Mouse (Mus musculus) lung, embryonic 16.5 days (tissue): ENCODE measurements at regions not wholly inside any gene's neighbourhood (a gene's known extent, or its start where the extent isn't known, plus 50 kb on each side); places are given as distances from the start of the nearest gene placed in this dataset.

Source experiments
- ATAC-seq: fragments of 200-750 bp; cut with Nextera tagmentation; 2 replicates; pipeline ENCODE4 v1.8.0; 2017; ENCODE audit warnings: low read depth, mild to moderate bottlenecking, moderate library complexity
- H3K27ac ChIP-seq: fragments of 300-500 bp; sonication (generic); 2 replicates; pipeline ENCODE4 v1.5.1; 2014; ENCODE audit warnings: mild to moderate bottlenecking, control low read depth, low read length
- H3K27me3 ChIP-seq: fragments of 300-500 bp; sonication (generic); 2 replicates; pipeline ENCODE4 v1.6.1; 2014; ENCODE audit warnings: low read depth, low read length, mixed read lengths; ENCODE audit not compliant: control insufficient read depth, insufficient read depth
- H3K36me3 ChIP-seq: fragments of 300-500 bp; sonication (generic); 2 replicates; pipeline ENCODE4 v1.6.1; 2014; ENCODE audit warnings: low read length; ENCODE audit not compliant: control insufficient read depth, insufficient read depth
- H3K4me1 ChIP-seq: fragments of 300-500 bp; sonication (generic); replicated peaks from 2 replicates; pipeline ENCODE4 v1.6.1; 2014; ENCODE audit warnings: low read length, mixed read lengths; ENCODE audit not compliant: control insufficient read depth, insufficient read depth
- H3K4me2 ChIP-seq: fragments of 300-500 bp; sonication (generic); 2 replicates; pipeline ENCODE4 v1.6.1; 2014; ENCODE audit warnings: low read depth, low read length, control low read depth
- H3K4me3 ChIP-seq: fragments of 300-500 bp; sonication (generic); 2 replicates; pipeline ENCODE4 v1.5.1; 2014; ENCODE audit warnings: mild to moderate bottlenecking, low read length, control low read depth
- H3K9ac ChIP-seq: fragments of 300-500 bp; sonication (generic); 2 replicates; pipeline ENCODE4 v1.6.1; 2014; ENCODE audit warnings: low read length, control low read depth
- H3K9me3 ChIP-seq: fragments of 300-500 bp; sonication (generic); 2 replicates; pipeline ENCODE4 v1.6.1; 2016; ENCODE audit warnings: low read length; ENCODE audit not compliant: control insufficient read depth
- WGBS: fragments of 180-500 bp; shearing (Covaris S2); extraction: QIAGEN DNeasy Blood & Tissue Kit; methylation state at CpG from one replicate; pipeline ENCODE4 v1.1.7; 2014; 5-methylcytosine and 5-hydroxymethylcytosine counted together

DNA sequence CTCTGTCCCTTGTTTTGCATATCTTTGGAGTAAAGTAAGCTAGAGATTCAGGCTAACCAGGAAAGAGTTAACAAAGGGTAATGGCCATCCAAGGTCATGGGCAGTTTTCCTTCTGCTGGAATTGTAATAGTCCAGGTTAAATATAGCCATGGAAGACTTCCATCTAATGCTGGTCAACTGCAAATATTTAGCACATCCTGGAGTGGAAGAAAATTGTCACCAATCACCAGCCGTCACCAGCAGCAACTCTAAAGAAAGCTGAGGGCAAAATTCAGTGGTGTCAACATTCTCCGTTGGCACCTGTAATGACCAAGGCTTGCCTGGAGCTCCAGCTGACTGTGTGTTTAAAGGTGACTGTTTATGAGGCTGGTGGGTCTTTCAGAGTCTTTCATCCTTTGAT lies 2011.7 kb upstream of the Lrrc6 start:
- ATAC-seq: no peak
- H3K27me3 ChIP-seq: no peaks in the 10 kb centered on the region
- no peak overlapping the region for H3K4me2 ChIP-seq
- no peaks in the 10 kb centered on the region for H3K9me3 ChIP-seq
- H3K36me3 ChIP-seq: no peaks in the 10 kb centered on the region
- no peak overlapping the region for H3K9ac ChIP-seq
- 70% methylated on average over 2 of the region's 2 CpGs for WGBS
- no peak overlapping the region for H3K4me3 ChIP-seq
- H3K4me1 ChIP-seq: no peaks in the 10 kb centered on the region
- H3K27ac ChIP-seq: no peak overlapping the region

DNA sequence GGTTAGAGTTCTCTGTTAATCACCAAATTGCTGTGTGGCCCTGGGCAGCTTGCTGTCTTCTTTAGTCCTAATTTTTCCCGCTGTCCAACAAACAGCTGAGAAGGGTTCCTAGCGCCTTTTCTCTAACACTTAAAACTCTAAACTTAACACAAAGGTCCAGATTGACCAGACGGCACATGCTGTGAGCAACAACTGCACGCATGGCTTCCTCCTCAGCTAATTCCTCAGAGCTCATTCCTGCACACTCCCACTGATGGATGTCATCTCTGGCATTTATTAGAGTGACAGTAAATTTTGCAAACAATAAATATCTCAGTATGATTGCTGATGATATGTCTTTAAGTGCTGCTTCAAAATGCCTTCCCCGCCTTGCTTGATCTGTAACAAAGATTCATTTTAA lies 2007.5 kb upstream of the Lrrc6 start:
- Histone ChIP-seq H3K9me3 (no peaks in the 10 kb centered on the region), H3K27me3 (no peaks in the 10 kb centered on the region), H3K9ac (no peak overlapping the region), H3K4me3 (no peak overlapping the region), H3K27ac (no peak overlapping the region), H3K4me2 (no peak overlapping the region), H3K36me3 (no peaks in the 10 kb centered on the region), H3K4me1 (no peaks in the 10 kb centered on the region)
- ATAC-seq: peak; percentile 69
- 52% methylated on average over 5 of the region's 5 CpGs for WGBS

DNA sequence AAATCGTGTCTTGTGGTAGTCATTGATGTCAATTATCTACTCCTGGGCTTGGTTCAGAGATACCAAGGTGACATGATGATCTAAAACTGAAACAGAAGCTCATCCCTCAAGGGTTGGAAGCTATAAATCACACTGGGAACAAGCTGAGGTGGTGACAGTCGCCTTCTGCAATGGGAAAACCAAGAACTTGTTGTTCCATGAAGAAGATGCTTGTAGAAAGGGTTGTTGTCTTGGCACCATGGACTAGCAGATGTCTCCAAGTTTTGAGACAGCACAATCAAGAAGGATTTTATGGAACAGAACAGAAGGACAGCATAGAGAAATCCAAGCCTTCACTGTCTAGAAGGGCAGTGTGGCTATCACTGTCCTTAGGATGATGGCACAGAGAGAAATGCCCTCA lies 2005.4 kb upstream of the Lrrc6 start:
- H3K27me3 ChIP-seq: no peaks in the 10 kb centered on the region
- H3K4me1 ChIP-seq: no peaks in the 10 kb centered on the region
- no peaks in the 10 kb centered on the region for H3K36me3 ChIP-seq
- no peak overlapping the region for H3K9ac ChIP-seq
- H3K9me3 ChIP-seq: no peaks in the 10 kb centered on the region
- no peak overlapping the region for H3K4me3 ChIP-seq
- 55% methylated on average over 2 of the region's 2 CpGs for WGBS
- H3K4me2 ChIP-seq: no peak overlapping the region
- H3K27ac ChIP-seq: no peak overlapping the region
- ATAC-seq: no peak

DNA sequence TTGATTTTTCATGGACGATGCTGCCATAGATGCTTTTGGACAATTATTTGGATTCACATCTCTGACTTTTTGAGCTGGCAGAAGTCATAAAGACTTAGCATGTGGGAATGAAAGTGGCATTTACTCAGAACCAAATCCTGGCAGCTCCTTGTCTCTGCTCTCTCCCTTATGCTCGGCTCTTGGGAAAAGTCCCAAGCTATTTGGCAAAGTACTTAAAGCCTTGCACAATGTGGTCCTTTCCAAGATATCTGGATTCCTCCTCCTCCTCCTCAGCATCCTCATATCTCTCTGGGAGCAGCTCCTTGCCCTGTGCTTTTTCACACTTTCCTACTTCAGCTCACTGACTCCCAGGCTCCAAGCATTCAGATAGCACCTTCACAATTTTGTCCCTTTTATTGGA lies 1995.7 kb upstream of the Lrrc6 start:
- no peak overlapping the region for H3K27ac ChIP-seq
- 55% methylated on average over 2 of the region's 2 CpGs for WGBS
- no peak overlapping the region for H3K4me2 ChIP-seq
- no peaks in the 10 kb centered on the region for H3K9me3 ChIP-seq
- H3K4me3 ChIP-seq: no peak overlapping the region
- no peaks in the 10 kb centered on the region for H3K4me1 ChIP-seq
- no peaks in the 10 kb centered on the region for H3K27me3 ChIP-seq
- no peak overlapping the region for H3K9ac ChIP-seq
- no peaks in the 10 kb centered on the region for H3K36me3 ChIP-seq
- ATAC-seq: no peak

DNA sequence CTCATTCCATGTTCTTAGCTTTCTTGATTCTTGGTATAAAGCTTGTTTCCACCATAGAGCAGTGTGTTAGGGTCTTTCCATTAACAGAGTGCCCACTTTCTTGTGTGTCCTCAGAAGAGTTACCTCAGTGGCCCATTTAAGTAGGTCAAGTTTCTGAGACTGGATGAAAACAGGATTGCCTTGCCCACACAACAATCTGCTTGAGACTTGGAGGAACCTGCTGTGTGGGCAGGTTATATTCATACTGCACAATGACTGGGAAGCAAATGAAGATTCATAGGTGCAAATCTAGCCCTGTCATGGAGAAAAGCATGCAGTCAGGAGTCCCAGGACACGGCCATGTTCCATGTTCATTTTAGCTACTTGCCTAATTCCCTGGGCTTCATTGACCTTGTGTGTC lies 1984.1 kb upstream of the Lrrc6 start:
- Histone ChIP-seq H3K36me3 (no peaks in the 10 kb centered on the region), H3K4me2 (no peak overlapping the region), H3K9ac (no peak overlapping the region), H3K27ac (no peak overlapping the region), H3K4me1 (no peaks in the 10 kb centered on the region), H3K27me3 (no peaks in the 10 kb centered on the region), H3K4me3 (no peak overlapping the region), H3K9me3 (no peaks in the 10 kb centered on the region)
- no peak for ATAC-seq
- WGBS: 80% methylated on average over 1 of the region's 1 CpGs

DNA sequence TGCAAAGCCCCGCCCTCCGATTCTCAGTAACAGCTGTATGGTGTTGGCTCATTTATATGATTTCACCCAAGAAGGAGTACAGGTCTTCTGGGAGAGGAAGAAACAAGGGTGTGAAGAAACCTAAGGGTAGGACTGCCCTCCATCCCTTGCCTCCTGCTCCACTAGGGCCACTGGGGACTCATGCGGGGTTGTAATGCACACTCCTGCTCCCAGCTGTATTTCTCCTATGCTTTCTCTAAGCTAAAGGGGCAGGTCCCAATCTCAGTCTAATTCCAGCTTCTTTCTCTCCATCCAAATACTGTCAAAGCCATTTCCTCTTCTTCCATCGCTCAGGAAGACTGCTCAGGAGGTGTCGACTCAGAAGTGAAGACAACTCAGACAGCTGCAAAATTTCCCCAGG lies 1977.0 kb upstream of the Lrrc6 start:
- no peaks in the 10 kb centered on the region for H3K4me1 ChIP-seq
- WGBS: 50% methylated on average over 5 of the region's 5 CpGs
- H3K4me3 ChIP-seq: no peak overlapping the region
- H3K27me3 ChIP-seq: no peaks in the 10 kb centered on the region
- no peak overlapping the region for H3K4me2 ChIP-seq
- ATAC-seq: no peak
- no peak overlapping the region for H3K9ac ChIP-seq
- no peaks in the 10 kb centered on the region for H3K36me3 ChIP-seq
- H3K27ac ChIP-seq: no peak overlapping the region
- no peaks in the 10 kb centered on the region for H3K9me3 ChIP-seq

DNA sequence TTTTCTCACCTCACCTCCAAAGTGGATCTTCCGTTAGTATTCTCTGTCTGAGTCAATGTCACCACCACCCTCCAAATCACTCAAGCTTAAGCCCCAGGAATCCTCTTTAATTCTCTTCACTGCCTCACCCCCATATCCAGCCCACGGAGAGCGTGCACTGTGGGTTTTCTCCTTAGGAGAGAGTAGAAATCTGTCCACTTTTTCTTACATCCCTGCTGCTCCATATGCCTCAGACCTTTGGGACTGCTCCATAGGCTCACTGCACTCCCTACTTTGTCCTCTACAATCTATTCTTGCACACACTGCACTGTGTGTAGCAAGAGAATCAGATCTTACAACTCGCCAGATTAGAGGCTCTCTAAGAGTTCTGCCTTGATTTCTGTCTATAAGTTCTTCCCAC lies 1971.2 kb upstream of the Lrrc6 start:
- no peaks in the 10 kb centered on the region for H3K9me3 ChIP-seq
- no peak overlapping the region for H3K4me2 ChIP-seq
- H3K27ac ChIP-seq: no peak overlapping the region
- 81% methylated on average over 4 of the region's 4 CpGs for WGBS
- no peak overlapping the region for H3K9ac ChIP-seq
- H3K4me3 ChIP-seq: no peak overlapping the region
- no peak for ATAC-seq
- no peaks in the 10 kb centered on the region for H3K4me1 ChIP-seq
- no peaks in the 10 kb centered on the region for H3K27me3 ChIP-seq
- no peaks in the 10 kb centered on the region for H3K36me3 ChIP-seq

DNA sequence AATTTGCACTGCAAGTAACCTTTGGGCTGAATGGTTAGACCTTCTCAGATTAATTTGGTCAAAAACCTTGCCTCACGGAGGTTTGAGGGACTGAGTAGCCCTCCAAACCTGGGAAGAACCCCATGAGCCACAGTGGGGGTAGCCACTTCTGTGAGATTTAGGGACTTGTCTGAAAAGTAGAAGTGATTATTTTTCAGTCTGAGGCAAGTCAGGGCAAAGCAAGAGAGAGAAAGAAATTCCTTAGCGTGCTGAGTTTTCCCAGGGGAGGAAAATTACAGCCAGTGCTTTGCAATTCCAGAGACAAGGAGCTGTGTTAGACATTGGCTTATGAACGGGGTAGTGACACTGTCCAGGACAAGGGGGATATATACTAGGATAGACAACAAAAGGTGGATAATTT lies 1962.1 kb upstream of the Lrrc6 start:
- no peaks in the 10 kb centered on the region for H3K27me3 ChIP-seq
- no peak overlapping the region for H3K4me3 ChIP-seq
- no peak overlapping the region for H3K27ac ChIP-seq
- no peaks in the 10 kb centered on the region for H3K4me1 ChIP-seq
- H3K9ac ChIP-seq: no peak overlapping the region
- H3K9me3 ChIP-seq: no peaks in the 10 kb centered on the region
- H3K36me3 ChIP-seq: no peaks in the 10 kb centered on the region
- H3K4me2 ChIP-seq: no peak overlapping the region
- 53% methylated on average over 3 of the region's 3 CpGs for WGBS
- no peak for ATAC-seq

DNA sequence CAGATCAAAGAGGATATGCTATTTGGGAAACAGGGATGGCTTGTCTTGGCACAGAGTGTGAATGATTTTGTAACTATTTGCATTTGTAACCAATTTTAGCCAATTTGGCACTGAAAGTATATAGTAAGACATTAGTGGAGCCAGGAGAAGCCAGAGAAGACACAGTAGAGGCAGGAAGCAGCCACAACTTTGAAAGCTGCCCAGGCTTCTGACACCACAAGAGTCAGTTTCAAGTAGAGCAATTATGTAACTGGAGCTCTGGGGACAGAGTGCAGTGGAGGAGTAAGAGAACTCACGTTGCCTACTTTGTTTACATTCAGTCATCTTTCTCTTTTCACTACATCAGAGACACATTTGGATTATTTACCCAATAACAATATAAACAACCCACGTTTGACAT lies 1956.5 kb upstream of the Lrrc6 start:
- WGBS: 12% methylated on average over 2 of the region's 2 CpGs

DNA sequence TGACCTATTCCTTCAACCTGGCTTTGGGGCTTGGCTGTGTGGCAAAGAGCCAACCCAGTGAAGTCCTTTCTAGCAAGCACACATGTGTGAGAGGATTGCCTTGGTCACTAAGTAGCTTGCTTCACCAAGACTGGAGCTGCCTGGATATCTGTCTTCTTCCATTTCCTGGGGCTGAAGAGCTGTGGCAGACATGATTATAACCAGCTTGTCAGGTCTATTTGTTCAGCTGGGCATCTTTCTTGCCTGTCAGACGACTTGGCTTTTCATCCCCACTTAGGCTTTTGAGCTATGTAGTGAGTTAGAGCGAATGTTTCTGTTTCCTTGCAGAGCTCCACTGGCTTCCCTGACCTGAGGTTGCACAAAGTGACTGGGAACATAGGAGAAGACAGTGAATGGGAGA lies 1951.3 kb upstream of the Lrrc6 start:
- Histone ChIP-seq H3K36me3 (no peaks in the 10 kb centered on the region), H3K9ac (no peak overlapping the region), H3K27ac (no peak overlapping the region), H3K4me3 (no peak overlapping the region), H3K4me1 (no peaks in the 10 kb centered on the region), H3K27me3 (no peaks in the 10 kb centered on the region), H3K4me2 (no peak overlapping the region), H3K9me3 (no peaks in the 10 kb centered on the region)
- 0 out of 2 replicates have a peak, but pooled peaks have one; percentile 26 for ATAC-seq
- 11% methylated on average over 2 of the region's 2 CpGs for WGBS

More for the DNA sequence above, 1956.5 kb upstream of the Lrrc6 start:
- ATAC-seq: no peak
- no peak overlapping the region for H3K4me2 ChIP-seq
- H3K4me1 ChIP-seq: no peaks in the 10 kb centered on the region
- no peaks in the 10 kb centered on the region for H3K27me3 ChIP-seq
- no peaks in the 10 kb centered on the region for H3K9me3 ChIP-seq
- H3K27ac ChIP-seq: no peak overlapping the region
- H3K4me3 ChIP-seq: no peak overlapping the region
- no peaks in the 10 kb centered on the region for H3K36me3 ChIP-seq
- no peak overlapping the region for H3K9ac ChIP-seq
